Mouse (Mus musculus) heart, embryonic 13.5 days (tissue): ENCODE measurements around the gene Boc. TPM values are rescaled to one million over a fixed set of nuclear protein-coding genes. Genes with fewer than 3 reads are reported as not detected.

Experiments used
- ATAC-seq: fragments of 200-750 bp; cut with Nextera tagmentation; 2 replicates; pipeline ENCODE4 v1.8.0; 2017; ENCODE audit warnings: moderate TSS enrichment; ENCODE audit not compliant: insufficient number of reproducible peaks, low FRiP score, low TSS enrichment; ENCODE audit errors: extremely low read depth
- H3K27ac ChIP-seq: fragments of 300-500 bp; sonication (generic); replicated peaks from 2 replicates; pipeline ENCODE4 v1.5.1; 2015; ENCODE audit warnings: moderate library complexity, mild to moderate bottlenecking, inconsistent platforms
- H3K27me3 ChIP-seq: fragments of 300-500 bp; sonication (generic); replicated peaks from 2 replicates; pipeline ENCODE4 v1.6.1; 2015; ENCODE audit warnings: mild to moderate bottlenecking, inconsistent platforms
- H3K36me3 ChIP-seq: fragments of 300-500 bp; sonication (generic); 2 replicates; pipeline ENCODE4 v1.6.1; 2015; ENCODE audit warnings: mild to moderate bottlenecking, inconsistent platforms
- H3K4me1 ChIP-seq: fragments of 300-500 bp; sonication (generic); 2 replicates; pipeline ENCODE4 v1.6.1; 2015; ENCODE audit warnings: inconsistent platforms
- H3K4me2 ChIP-seq: fragments of 300-500 bp; sonication (generic); 2 replicates; pipeline ENCODE4 v1.6.1; 2015; ENCODE audit warnings: inconsistent platforms, mild to moderate bottlenecking, moderate library complexity
- H3K4me3 ChIP-seq: fragments of 300-500 bp; sonication (generic); 2 replicates; pipeline ENCODE4 v1.5.1; 2015; ENCODE audit warnings: moderate library complexity, mild to moderate bottlenecking, inconsistent platforms
- H3K9ac ChIP-seq: fragments of 300-500 bp; sonication (generic); 2 replicates; pipeline ENCODE4 v1.6.1; 2015; ENCODE audit warnings: inconsistent platforms, mild to moderate bottlenecking, moderate library complexity
- H3K9me3 ChIP-seq: fragments of 300-500 bp; sonication (generic); 2 replicates; pipeline ENCODE4 v1.6.1; 2016; ENCODE audit warnings: inconsistent platforms
- WGBS: fragments of 180-500 bp; shearing (Covaris S2); methylation state at CpG from one replicate; pipeline ENCODE4 v1.1.7; 2015; ENCODE audit warnings: mixed read lengths; 5-methylcytosine and 5-hydroxymethylcytosine counted together
- polyA plus RNA-seq: library from polyadenylated mRNA; unstranded; fragments of >200 nt; fragmentation: Nextera tagmentation; extraction: Ambion mirVana; gene quantifications from 2 replicates; pipeline ENCODE4 v1.2.1, GENCODE M21; 2015

The Boc gene
- polyA plus RNA-seq, 1 experiment from 2014 or later = 10.0 TPM

DNA sequence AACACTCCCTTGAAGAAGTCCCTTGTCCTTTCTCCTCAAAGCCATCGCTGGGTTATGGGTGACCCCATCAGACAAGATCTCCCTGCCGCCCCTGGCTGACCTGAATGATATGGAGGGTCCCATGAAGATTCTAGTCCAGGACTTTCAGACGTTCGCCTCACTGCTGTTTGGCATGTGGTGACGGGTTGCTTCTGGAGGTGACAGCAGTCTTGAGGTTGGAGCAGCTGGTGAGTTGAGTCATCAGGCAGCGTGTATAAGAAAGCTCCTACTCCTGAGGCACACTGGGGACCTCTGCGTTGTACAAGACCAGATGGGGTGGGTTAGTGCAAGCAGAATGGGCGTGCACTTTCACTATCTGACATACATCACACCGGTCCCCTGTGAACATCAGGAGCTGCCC lies 72.1 kb downstream of the Boc start:
- ATAC-seq = no peak
- H3K27me3 ChIP-seq = peaks cover 4% of the 10 kb centered on the region; the same call in 1 of the 2 replicates
- H3K4me3 ChIP-seq = no peak overlapping the region
- no peaks in the 10 kb centered on the region for H3K9me3 ChIP-seq
- H3K4me2 ChIP-seq = no peak overlapping the region
- WGBS = 78% methylated on average over 9 of the region's 9 CpGs
- no peaks in the 10 kb centered on the region for H3K4me1 ChIP-seq
- no peak overlapping the region for H3K9ac ChIP-seq
- H3K36me3 ChIP-seq = peaks cover 70% of the 10 kb centered on the region
- no peak overlapping the region for H3K27ac ChIP-seq

DNA sequence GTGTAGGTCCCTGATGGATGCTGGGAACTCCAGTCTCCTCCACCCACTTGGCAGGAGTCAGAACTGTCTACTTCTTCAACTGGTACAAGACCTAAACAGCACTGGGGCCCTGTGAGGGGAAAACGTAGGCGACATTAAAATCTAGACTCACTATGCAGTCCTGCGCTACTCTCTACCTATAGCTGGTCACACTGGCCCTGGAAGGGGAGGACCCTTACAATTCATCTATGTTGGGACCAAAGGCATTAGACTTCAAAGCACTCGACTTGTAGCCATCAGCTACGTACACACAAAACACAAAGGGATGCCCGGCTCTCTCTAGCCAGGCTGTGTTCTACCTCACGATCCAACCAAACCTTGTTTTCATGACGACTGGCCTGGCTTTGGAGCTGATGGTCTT lies 73.0 kb downstream of the Boc start:
- peaks cover 60% of the 10 kb centered on the region for H3K36me3 ChIP-seq
- no peaks in the 10 kb centered on the region for H3K9me3 ChIP-seq
- no peak overlapping the region for H3K4me2 ChIP-seq
- no peak overlapping the region for H3K27ac ChIP-seq
- H3K4me3 ChIP-seq = no peak overlapping the region
- no peaks in the 10 kb centered on the region; the same call in 1 of the 2 replicates for H3K4me1 ChIP-seq
- no peak overlapping the region for H3K9ac ChIP-seq
- 81% methylated on average over 8 of the region's 8 CpGs for WGBS
- H3K27me3 ChIP-seq = peaks cover 4% of the 10 kb centered on the region; the same call in 1 of the 2 replicates
- ATAC-seq = no peak

DNA sequence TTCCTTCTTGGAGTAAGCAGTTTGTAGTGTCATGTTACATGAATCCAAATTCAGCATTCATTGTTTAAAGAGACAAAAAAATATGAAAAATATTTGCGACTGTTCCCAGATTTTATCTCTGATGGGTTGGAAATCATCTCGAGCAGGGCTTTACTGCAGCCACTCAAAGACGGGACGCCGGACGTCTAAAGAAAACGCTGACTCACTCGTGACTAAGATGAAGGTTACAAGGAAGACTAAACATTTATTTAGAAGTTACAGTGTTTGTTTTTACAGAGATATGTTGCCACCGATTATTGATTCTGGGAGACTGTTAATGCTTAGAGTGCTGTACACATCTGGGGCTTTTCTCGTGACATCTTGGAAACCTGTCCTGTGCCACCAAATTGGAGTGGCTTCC lies 73.9 kb downstream of the Boc start:
- 70% methylated on average over 10 of the region's 10 CpGs for whole genome bisulfite sequencing
- Histone ChIP-seq H3K4me3 (no peak overlapping the region), H3K4me1 (no peaks in the 10 kb centered on the region; the same call in 1 of the 2 replicates), H3K27ac (no peak overlapping the region), H3K4me2 (no peak overlapping the region), H3K9me3 (no peaks in the 10 kb centered on the region), H3K27me3 (peaks cover 6% of the 10 kb centered on the region; the same call in 1 of the 2 replicates), H3K9ac (no peak overlapping the region), H3K36me3 (peaks cover 52% of the 10 kb centered on the region)
- ATAC-seq = no peak

DNA sequence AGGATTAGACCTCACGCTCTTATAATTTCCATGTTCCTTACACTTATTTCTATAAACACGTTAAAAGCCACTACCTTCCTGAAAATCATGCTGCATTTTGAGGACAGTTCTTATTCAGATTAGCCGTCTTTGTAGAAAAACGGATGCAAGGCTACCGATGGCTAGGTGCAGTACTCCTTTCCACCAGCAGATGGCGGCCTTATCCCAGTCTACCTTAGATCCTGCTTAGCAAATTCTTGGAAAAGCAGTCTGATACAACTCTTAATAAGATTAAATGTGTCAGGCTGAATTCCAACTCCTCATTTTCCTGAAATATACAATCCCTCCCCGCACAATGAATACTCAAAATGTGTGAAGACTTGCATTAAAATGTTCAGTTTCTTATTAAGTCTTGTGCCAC lies 74.6 kb downstream of the Boc start:
- Histone ChIP-seq H3K27me3 (peaks cover 9% of the 10 kb centered on the region; the same call in 1 of the 2 replicates), H3K4me3 (no peak overlapping the region), H3K9me3 (no peaks in the 10 kb centered on the region), H3K27ac (no peak overlapping the region), H3K4me1 (no peaks in the 10 kb centered on the region; the same call in 1 of the 2 replicates), H3K4me2 (no peak overlapping the region), H3K36me3 (peaks cover 44% of the 10 kb centered on the region), H3K9ac (no peak overlapping the region)
- 2% methylated on average over 7 of the region's 7 CpGs for WGBS
- no peak for ATAC-seq

DNA sequence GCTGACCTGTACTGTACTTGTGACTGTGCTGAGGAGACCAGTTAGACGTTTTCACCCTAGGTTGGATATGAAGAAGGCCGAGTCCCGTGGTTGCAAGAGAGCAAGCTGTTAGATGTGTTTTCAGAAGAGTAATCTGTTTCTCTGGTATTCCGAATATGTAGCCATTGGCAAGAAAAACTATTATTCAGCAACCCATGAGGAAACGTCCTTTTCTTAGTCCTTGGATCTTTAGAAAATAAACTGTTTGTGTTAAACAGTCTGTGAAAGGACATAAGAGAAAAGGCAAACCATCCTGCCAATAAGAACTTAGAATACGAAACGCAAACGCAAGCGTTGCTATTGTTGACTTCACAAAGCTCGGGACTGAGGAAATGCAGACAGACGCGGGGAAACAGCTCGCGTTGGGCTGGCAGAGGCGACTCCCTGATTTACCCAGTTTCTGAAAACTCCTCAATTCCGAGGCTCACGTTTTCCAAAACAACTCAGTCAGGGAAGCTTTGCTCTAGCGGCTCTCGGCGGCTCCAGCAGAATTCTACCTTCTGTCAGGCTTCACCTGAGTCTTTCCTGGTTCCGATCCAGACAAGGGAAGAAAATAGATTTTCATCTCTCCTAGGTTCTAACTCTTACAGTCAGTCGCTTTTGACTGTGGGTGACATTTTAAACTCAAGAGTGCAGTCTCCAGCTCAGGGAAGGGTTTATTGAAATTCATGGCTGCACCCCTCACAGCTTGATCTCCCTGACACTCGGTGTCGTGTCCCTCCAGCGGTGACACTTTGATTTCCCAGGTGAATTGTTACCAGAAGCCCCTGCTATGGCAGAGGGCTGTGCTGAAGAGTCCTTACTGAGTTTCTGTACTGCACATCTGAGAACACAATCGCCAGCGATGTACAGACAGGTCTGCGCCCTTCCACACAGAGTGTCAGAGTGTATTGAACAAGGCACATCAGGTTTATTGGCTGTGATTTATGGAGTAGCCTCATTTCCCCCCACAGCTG lies 76.8 kb downstream of the Boc start:
- Histone ChIP-seq H3K27me3 (peaks cover 9% of the 10 kb centered on the region), H3K4me2 (0 out of 2 replicates have a peak overlapping the region, but pooled peaks have one; percentile 1), H3K27ac (peak overlapping the region; percentile 37), H3K9me3 (no peaks in the 10 kb centered on the region), H3K36me3 (peaks cover 22% of the 10 kb centered on the region), H3K4me1 (no peaks in the 10 kb centered on the region; the same call in 1 of the 2 replicates), H3K4me3 (no peak overlapping the region), H3K9ac (0 out of 2 replicates have a peak overlapping the region, but pooled peaks have one; percentile 16)
- no peak for ATAC-seq
- 46% methylated on average over 28 of the region's 28 CpGs for WGBS

DNA sequence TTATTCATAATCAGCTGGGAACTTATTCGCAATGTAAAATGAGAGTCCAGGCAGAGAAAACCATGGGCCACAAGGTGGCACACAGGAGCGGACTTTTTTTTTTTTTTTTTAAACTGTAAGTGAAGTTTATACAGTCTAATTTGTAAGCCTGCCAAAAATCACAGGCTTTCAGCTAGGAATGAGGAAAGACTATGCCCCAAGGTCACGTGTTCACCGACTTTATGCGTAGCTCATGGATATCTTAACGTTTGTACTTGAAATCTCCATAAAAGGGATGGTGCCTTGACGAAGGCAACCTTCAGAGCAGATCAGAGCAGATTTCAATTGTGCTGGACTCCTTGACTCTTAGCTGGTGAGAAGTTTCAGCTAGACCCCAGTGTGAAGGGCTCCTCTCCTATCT lies 78.1 kb downstream of the Boc start:
- Histone ChIP-seq H3K36me3 (peaks cover 10% of the 10 kb centered on the region), H3K4me3 (no peak overlapping the region), H3K27me3 (peaks cover 9% of the 10 kb centered on the region), H3K9ac (no peak overlapping the region), H3K27ac (no peak overlapping the region), H3K4me1 (no peaks in the 10 kb centered on the region; the same call in 1 of the 2 replicates), H3K9me3 (no peaks in the 10 kb centered on the region), H3K4me2 (no peak overlapping the region)
- ATAC-seq = no peak
- 40% methylated on average over 7 of the region's 7 CpGs for WGBS

DNA sequence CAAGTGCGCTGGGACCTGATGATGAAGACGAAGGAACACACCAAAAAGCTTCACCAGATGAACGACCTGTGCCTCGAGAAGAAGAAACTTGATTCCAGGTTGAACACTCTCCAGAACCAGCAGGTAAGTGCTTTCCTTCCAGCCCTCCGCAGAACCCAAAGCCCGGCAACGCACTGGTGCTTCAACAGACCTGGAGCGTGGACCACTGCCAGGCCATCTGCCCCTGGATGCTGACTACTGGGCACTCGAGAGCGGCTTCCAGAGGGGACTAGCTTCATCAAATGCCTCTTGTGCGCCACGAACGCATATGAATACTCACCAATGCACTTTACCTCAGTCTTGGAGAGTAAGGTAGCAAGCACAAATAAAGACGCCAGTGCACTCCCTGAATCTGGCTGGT lies 78.8 kb downstream of the Boc start:
- Histone ChIP-seq H3K4me3 (no peak overlapping the region), H3K27ac (no peak overlapping the region), H3K27me3 (peaks cover 9% of the 10 kb centered on the region), H3K9ac (no peak overlapping the region), H3K9me3 (no peaks in the 10 kb centered on the region), H3K4me1 (no peaks in the 10 kb centered on the region; the same call in 1 of the 2 replicates), H3K4me2 (no peak overlapping the region), H3K36me3 (peaks cover 4% of the 10 kb centered on the region; the same call in 1 of the 2 replicates)
- 84% methylated on average over 14 of the region's 14 CpGs for WGBS
- ATAC-seq = no peak

DNA sequence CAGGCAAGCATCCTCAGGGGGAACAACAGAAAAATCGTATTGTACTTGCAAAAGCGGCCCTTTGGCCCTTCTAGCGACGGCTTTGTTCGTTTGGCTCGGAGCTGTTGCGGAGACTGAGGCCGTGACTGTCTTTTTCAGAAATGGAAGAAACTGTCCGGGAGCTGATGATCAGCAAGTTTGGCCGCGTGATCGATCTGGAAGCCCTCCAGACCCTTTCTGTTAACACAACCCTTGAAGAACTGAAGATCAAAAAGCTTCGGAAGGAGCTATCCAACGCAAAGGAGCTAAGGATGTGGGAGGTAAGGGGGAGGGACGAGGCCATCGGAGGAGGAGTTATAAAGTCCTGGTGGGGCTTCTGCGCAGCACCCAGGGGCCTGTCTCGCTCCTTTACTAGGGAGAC lies 79.9 kb downstream of the Boc start:
- no peak for ATAC-seq
- peaks cover 3% of the 10 kb centered on the region; the same call in 1 of the 2 replicates for H3K36me3 ChIP-seq
- H3K27ac ChIP-seq = no peak overlapping the region
- H3K4me1 ChIP-seq = no peaks in the 10 kb centered on the region; the same call in 1 of the 2 replicates
- 34% methylated on average over 18 of the region's 18 CpGs for WGBS
- peak overlapping the region; percentile 27 for H3K4me3 ChIP-seq
- peak overlapping the region; percentile 59 for H3K4me2 ChIP-seq
- H3K9me3 ChIP-seq = no peaks in the 10 kb centered on the region
- peaks cover 9% of the 10 kb centered on the region for H3K27me3 ChIP-seq
- no peak overlapping the region; the same call in 1 of the 2 replicates for H3K9ac ChIP-seq

DNA sequence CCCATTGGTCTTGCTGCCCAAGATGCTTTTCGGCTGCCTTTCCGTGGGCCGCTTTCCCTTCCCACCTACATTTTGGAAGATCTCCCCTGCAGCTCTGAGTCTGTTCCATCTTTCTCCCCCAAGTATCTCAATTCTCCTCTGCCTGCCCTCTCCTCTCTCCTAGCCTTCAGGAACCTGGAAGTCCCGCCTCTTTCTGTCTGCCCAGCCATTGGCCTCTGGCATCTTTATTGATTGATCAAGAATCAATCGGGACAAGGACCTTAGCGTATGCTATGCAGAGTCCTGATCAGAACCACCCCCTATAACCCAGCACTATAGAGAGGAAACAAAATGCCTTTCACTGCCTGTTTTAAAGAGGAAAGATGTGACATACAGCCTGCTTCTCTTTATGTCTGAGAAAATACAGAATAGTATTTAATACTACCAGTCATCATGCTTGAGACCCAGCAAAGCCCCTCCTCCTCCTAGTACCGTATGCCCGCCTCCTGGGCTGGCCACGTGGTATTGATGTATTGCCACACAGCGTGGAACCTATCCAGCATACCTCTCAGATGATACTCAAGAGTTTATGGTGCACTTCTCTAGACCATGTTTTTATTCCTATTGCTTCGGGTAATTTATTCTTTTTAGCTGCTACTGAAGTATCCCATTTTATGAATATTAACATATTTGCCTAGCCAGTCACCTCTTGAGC lies 82.9 kb downstream of the Boc start:
- Histone ChIP-seq H3K27ac (no peak overlapping the region), H3K27me3 (peaks cover 5% of the 10 kb centered on the region; the same call in 1 of the 2 replicates), H3K36me3 (no peaks in the 10 kb centered on the region), H3K9ac (no peak overlapping the region), H3K9me3 (no peaks in the 10 kb centered on the region), H3K4me2 (no peak overlapping the region), H3K4me3 (no peak overlapping the region), H3K4me1 (no peaks in the 10 kb centered on the region; the same call in 1 of the 2 replicates)
- 78% methylated on average over 11 of the region's 11 CpGs for WGBS
- no peak for ATAC-seq

DNA sequence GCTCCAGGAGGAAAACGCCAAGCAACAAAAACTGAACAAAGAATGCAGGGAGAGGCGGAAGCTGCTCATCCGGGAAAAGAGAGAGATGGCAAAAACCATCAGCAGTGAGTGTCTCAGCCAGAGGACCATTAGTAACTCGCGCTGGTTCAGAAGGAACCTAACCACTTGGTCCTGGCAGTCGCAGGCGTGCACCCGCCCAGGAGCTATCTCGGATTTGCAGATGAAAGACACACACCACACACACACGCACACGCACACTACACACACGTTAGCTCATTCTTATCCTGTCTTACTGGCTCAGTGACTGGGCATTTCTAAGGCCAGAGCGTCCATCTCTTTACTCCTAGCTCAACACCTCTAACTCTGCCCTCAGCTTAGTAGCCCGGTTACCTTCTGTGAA lies 83.4 kb downstream of the Boc start:
- no peak overlapping the region for H3K4me2 ChIP-seq
- no peak for ATAC-seq

DNA sequence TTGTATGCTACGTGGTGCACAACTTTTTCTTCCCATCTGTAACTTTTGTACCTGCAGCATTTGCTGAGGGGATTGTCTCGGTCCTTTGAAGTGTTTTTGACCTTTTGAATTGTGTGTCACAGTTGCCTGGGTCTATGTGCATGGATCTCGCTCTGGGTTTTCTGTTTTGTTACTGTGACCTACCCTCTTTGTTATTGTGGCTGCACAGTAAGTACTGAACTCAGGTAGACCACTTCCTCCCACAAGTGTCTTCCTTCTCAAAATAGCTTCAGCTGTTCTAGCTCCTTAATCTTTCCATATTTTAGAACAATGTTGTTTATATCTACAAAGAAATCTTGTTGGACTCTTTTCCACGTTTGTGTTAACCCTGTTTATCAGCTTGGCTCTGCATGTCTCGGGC lies 97.8 kb downstream of the Boc start:
- Histone ChIP-seq H3K36me3 (no peaks in the 10 kb centered on the region), H3K9ac (no peak overlapping the region), H3K27ac (no peak overlapping the region), H3K4me2 (no peak overlapping the region), H3K27me3 (no peaks in the 10 kb centered on the region), H3K9me3 (no peaks in the 10 kb centered on the region), H3K4me3 (no peak overlapping the region), H3K4me1 (no peaks in the 10 kb centered on the region)
- no peak for ATAC-seq
- WGBS = 70% methylated on average over 5 of the region's 5 CpGs

More for the DNA sequence above, 83.4 kb downstream of the Boc start:
- Histone ChIP-seq H3K27me3 (peaks cover 5% of the 10 kb centered on the region; the same call in 1 of the 2 replicates), H3K36me3 (no peaks in the 10 kb centered on the region), H3K9me3 (no peaks in the 10 kb centered on the region), H3K27ac (no peak overlapping the region), H3K9ac (no peak overlapping the region), H3K4me1 (no peaks in the 10 kb centered on the region), H3K4me3 (no peak overlapping the region)
- 78% methylated on average over 14 of the region's 14 CpGs for WGBS
